Mouse (Mus musculus): ENCODE measurements at regions not wholly inside any gene's neighbourhood (a gene's known extent, or its start where the extent isn't known, plus 50 kb on each side); places are given as distances from the start of the nearest gene placed in this dataset.

- Histone ChIP-seq H3K27ac (replicated peaks) (no peak overlapping the region), H3K4me1 (0 out of 2 replicates have a peak, but pooled peaks cover 14% of the 10 kb centered on the region), H3K9me3 (no peaks in the 10 kb centered on the region), H3K27me3 (peaks cover 15% of the 10 kb centered on the region; the same call in 1 of the 2 replicates), H3K4me3 (no peak overlapping the region), H3K4me2 (replicated peaks) (no peak overlapping the region), H3K36me3 (no peaks in the 10 kb centered on the region), H3K9ac (replicated peaks) (no peak overlapping the region)
- 77% methylated on average over 3 of the region's 3 CpGs for WGBS
- no peak for ATAC-seq (ENCODE audit: low FRiP score, low read depth)
Measured at GRCm38 (mm10) chr2:79532610-79533160, 76.1 kb upstream of the Cerkl start.

DNA sequence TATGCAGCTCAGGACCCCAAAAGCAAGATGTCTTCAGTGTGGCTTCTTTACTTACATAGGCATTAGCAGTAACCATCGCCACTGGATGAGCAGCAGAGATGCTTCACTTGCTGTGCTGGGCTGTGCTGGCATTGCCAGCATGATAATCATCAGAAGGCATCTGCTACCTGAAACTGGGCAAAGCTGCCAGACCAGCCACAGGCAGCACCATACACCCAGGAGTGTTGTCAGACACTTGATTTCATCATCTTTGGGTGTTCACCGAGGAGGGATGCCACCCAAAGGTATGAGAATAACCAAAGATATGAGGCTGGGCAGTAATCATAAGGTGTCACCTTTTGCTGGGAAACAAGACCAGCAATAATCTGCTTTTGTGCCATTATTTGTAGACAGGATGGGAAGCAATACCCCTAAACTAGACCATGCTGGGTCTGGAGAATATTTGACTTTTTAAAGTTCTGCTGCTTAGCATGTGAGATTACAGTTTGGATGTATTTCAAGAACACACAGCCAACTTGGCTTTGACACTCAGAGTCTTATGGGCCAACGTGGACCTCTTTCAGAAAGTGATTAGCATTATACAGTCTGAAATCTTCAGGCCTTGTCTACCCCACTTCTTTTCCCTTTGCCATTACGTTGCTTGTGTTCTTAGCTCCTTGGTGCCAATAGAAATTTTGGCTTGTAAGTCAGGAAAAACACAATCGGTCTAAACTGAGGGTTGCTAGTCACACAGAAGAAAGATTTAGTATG, 80.7 kb upstream of the Cerkl start:
- no peaks in the 10 kb centered on the region for H3K9me3 ChIP-seq
- no peak overlapping the region for H3K27ac ChIP-seq (replicated peaks)
- H3K4me2 ChIP-seq (replicated peaks) = no peak overlapping the region
- no peaks in the 10 kb centered on the region for H3K4me1 ChIP-seq
- no peak for ATAC-seq (ENCODE audit: low FRiP score, low read depth)
- H3K36me3 ChIP-seq = no peaks in the 10 kb centered on the region
- 88% methylated on average over 5 of the region's 5 CpGs for WGBS
- no peaks in the 10 kb centered on the region for H3K27me3 ChIP-seq
- no peak overlapping the region for H3K9ac ChIP-seq (replicated peaks)
- H3K4me3 ChIP-seq = no peak overlapping the region

DNA sequence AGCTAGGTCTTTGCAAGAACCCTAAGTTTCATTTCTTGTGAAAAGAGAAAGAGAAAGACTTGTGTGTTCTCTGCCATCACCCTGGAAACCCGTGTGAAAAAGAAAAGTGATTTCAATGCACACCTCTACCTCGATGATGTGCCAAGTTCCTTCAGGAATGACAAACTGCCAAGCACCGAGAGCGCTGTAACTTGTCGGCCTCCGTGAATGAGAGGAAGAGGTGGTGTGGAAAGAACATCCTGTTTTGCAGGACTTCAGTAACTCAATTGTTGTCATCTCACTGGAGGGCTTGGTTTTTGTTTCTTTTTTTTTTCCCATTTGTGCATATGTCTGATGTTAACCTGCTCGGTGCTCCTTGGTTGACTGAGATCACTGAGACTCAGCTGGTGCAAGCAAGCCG, 83.8 kb upstream of the Cerkl start:
- 89% methylated on average over 8 of the region's 8 CpGs for WGBS
- Histone ChIP-seq H3K4me1 (no peaks in the 10 kb centered on the region), H3K4me3 (no peak overlapping the region), H3K4me2 (replicated peaks) (no peak overlapping the region), H3K27ac (replicated peaks) (no peak overlapping the region), H3K36me3 (no peaks in the 10 kb centered on the region), H3K9me3 (no peaks in the 10 kb centered on the region), H3K27me3 (no peaks in the 10 kb centered on the region), H3K9ac (replicated peaks) (no peak overlapping the region)
- no peak for ATAC-seq (ENCODE audit: low FRiP score, low read depth)

GRCm38 (mm10) chr2:79542191-79542980, 85.8 kb upstream of the Cerkl start:
- no peaks in the 10 kb centered on the region for H3K36me3 ChIP-seq
- ATAC-seq (ENCODE audit: low FRiP score, low read depth) = no peak
- no peaks in the 10 kb centered on the region for H3K9me3 ChIP-seq
- no peak overlapping the region for H3K4me3 ChIP-seq
- H3K4me1 ChIP-seq = no peaks in the 10 kb centered on the region
- no peak overlapping the region for H3K4me2 ChIP-seq (replicated peaks)
- 73% methylated on average over 6 of the region's 6 CpGs for WGBS
- H3K27me3 ChIP-seq = no peaks in the 10 kb centered on the region
- H3K9ac ChIP-seq (replicated peaks) = no peak overlapping the region
- no peak overlapping the region for H3K27ac ChIP-seq (replicated peaks)

GRCm38 (mm10) chr2:79543456-79543855, 86.9 kb upstream of the Cerkl start:
- Histone ChIP-seq H3K27me3 (no peaks in the 10 kb centered on the region), H3K9ac (replicated peaks) (no peak overlapping the region), H3K4me3 (no peak overlapping the region), H3K4me2 (replicated peaks) (no peak overlapping the region), H3K36me3 (no peaks in the 10 kb centered on the region), H3K4me1 (no peaks in the 10 kb centered on the region), H3K27ac (replicated peaks) (no peak overlapping the region), H3K9me3 (no peaks in the 10 kb centered on the region)
- 82% methylated on average over 5 of the region's 5 CpGs for WGBS
- no peak for ATAC-seq (ENCODE audit: low FRiP score, low read depth)

GRCm38 (mm10) chr2:79543948-79544792, 87.6 kb upstream of the Cerkl start:
- no peaks in the 10 kb centered on the region for H3K27me3 ChIP-seq
- H3K4me3 ChIP-seq = no peak overlapping the region
- no peaks in the 10 kb centered on the region for H3K9me3 ChIP-seq
- H3K4me1 ChIP-seq = no peaks in the 10 kb centered on the region
- ATAC-seq (ENCODE audit: low FRiP score, low read depth) = no peak
- H3K4me2 ChIP-seq (replicated peaks) = no peak overlapping the region
- H3K27ac ChIP-seq (replicated peaks) = no peak overlapping the region
- no peak overlapping the region for H3K9ac ChIP-seq (replicated peaks)
- no peaks in the 10 kb centered on the region for H3K36me3 ChIP-seq
- 81% methylated on average over 8 of the region's 8 CpGs for WGBS

- no peaks in the 10 kb centered on the region for H3K4me1 ChIP-seq
- H3K9ac ChIP-seq (replicated peaks) = no peak overlapping the region
- no peak for ATAC-seq (ENCODE audit: low FRiP score, low read depth)
- 93% methylated on average over 4 of the region's 4 CpGs for WGBS
- no peak overlapping the region for H3K4me2 ChIP-seq (replicated peaks)
- no peaks in the 10 kb centered on the region for H3K9me3 ChIP-seq
- no peak overlapping the region for H3K4me3 ChIP-seq
- no peaks in the 10 kb centered on the region for H3K27me3 ChIP-seq
- H3K36me3 ChIP-seq = no peaks in the 10 kb centered on the region
- no peak overlapping the region for H3K27ac ChIP-seq (replicated peaks)
Measured at GRCm38 (mm10) chr2:79544793-79545260, 88.2 kb upstream of the Cerkl start.

DNA sequence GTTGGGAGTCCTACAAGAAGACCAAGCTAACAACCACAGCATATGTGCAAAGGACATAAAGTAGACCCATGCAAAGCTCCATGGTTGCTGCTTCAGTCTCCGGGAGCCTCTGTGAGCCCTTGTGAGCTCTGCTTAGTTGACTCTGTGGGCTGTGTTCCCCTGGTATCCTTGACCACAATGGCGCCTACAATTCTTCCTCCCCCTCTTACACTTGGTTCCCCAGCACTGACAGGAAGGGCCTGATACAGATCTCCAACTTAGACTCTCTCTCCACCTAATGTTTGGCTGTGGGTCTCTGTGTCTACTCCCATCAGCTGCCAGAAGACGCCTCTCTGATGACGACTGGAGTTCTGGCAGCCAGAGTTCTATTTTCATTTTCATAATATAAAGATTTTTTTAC, 88.9 kb upstream of the Itprid2 start:
- WGBS = 97% methylated on average over 4 of the region's 4 CpGs
- no peak for ATAC-seq (ENCODE audit: low FRiP score, low read depth)
- no peak overlapping the region for H3K27ac ChIP-seq (replicated peaks)

GRCm38 (mm10) chr2:79547284-79547683, 87.9 kb upstream of the Itprid2 start:
- H3K27ac ChIP-seq (replicated peaks) = no peak overlapping the region
- no peaks in the 10 kb centered on the region for H3K9me3 ChIP-seq
- no peak overlapping the region for H3K4me2 ChIP-seq (replicated peaks)
- no peaks in the 10 kb centered on the region for H3K4me1 ChIP-seq
- no peaks in the 10 kb centered on the region for H3K27me3 ChIP-seq
- no peak overlapping the region for H3K9ac ChIP-seq (replicated peaks)
- H3K36me3 ChIP-seq = no peaks in the 10 kb centered on the region
- ATAC-seq (ENCODE audit: low FRiP score, low read depth) = no peak
- WGBS = 79% methylated on average over 3 of the region's 3 CpGs
- H3K4me3 ChIP-seq = no peak overlapping the region

More for the DNA sequence above, 88.9 kb upstream of the Itprid2 start:
- H3K9me3 ChIP-seq = no peaks in the 10 kb centered on the region
- H3K4me3 ChIP-seq = no peak overlapping the region
- H3K4me2 ChIP-seq (replicated peaks) = no peak overlapping the region
- H3K27me3 ChIP-seq = no peaks in the 10 kb centered on the region
- H3K36me3 ChIP-seq = no peaks in the 10 kb centered on the region
- no peak overlapping the region for H3K9ac ChIP-seq (replicated peaks)
- H3K4me1 ChIP-seq = no peaks in the 10 kb centered on the region

DNA sequence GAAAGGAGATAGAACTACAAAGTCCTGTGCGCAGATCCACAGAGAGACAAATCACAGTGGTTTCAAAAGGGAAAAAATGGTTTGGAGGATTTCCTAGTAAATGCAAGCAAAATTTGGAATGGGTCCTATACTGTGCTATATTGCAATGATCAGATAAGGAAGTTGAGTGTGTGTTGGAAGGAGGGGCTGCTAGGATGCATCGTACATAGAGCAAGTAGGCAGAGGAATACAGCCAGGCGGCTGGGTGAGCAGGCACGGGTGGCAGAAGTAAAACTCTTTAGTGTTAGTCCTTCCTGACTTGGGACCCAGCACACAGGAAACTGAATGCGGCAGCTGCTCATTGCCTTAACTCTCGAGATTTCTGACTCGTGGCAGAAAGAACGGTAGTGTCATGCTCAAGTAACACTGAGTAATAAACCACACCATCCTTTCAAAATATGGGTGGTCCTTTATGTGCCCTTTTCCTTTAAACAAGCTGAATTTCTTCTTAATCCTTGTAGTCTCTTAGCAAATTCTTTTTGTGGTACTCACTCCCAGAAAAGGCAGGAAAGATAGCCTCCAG, 87.0 kb upstream of the Itprid2 start:
- Histone ChIP-seq H3K9ac (replicated peaks) (no peak overlapping the region), H3K27me3 (no peaks in the 10 kb centered on the region), H3K27ac (replicated peaks) (no peak overlapping the region), H3K4me2 (replicated peaks) (no peak overlapping the region), H3K4me3 (no peak overlapping the region), H3K36me3 (no peaks in the 10 kb centered on the region), H3K4me1 (no peaks in the 10 kb centered on the region), H3K9me3 (no peaks in the 10 kb centered on the region)
- no peak for ATAC-seq (ENCODE audit: low FRiP score, low read depth)
- 85% methylated on average over 8 of the region's 8 CpGs for WGBS

GRCm38 (mm10) chr2:79549781-79550180, 85.4 kb upstream of the Itprid2 start:
- no peak overlapping the region for H3K4me3 ChIP-seq
- H3K27ac ChIP-seq (replicated peaks) = no peak overlapping the region
- no peak overlapping the region for H3K4me2 ChIP-seq (replicated peaks)
- no peaks in the 10 kb centered on the region for H3K36me3 ChIP-seq
- no peaks in the 10 kb centered on the region for H3K9me3 ChIP-seq
- H3K9ac ChIP-seq (replicated peaks) = no peak overlapping the region
- H3K4me1 ChIP-seq = no peaks in the 10 kb centered on the region
- 82% methylated on average over 3 of the region's 3 CpGs for WGBS
- no peaks in the 10 kb centered on the region for H3K27me3 ChIP-seq
- ATAC-seq (ENCODE audit: low FRiP score, low read depth) = no peak
